Mouse (Mus musculus) neutrophil, adult 83 days (primary cell): Measurements from ENCODE around the gene Wnt9a. TPM values are rescaled to one million over a fixed set of nuclear protein-coding genes. Genes with fewer than 3 reads are reported as not detected.

Experiments
- total RNA-seq, 2 experiments: library from RNA; stranded (reverse); gene quantifications; one replicate each; pipeline ENCODE4 v1.2.4; 2023

The Wnt9a gene
- not detected for total RNA-seq

GRCm38 (mm10) chr11:59306461-59307421 lies at the start of gene Wnt9a:
TSS of gene Wnt9a (plus strand) at chr11:59306928.

GRCm38 (mm10) chr11:59290702-59291303 lies 15.9 kb upstream of the Wnt9a start, which contains the start of gene Wnt3a:
TSS of gene Wnt3a (minus strand) at chr11:59290752.

GRCm38 (mm10) chr11:59375475-59375874 lies 68.7 kb downstream of the Wnt9a start, which contains the start of gene Prss38:
TSS of gene Prss38 (minus strand) at chr11:59375657.

Other genes with a start within 250 kb of the Wnt9a start
- under 1 TPM; 0.04 to 0.35 TPM for gene Obscn, start 170.5 kb upstream of the Wnt9a start, total RNA-seq
- gene Iba57, start 143.2 kb upstream of the Wnt9a start, total RNA-seq = 1 to 10 TPM; 6.0 to 6.7 TPM
- not detected for gene Gjc2, start 123.7 kb upstream of the Wnt9a start, total RNA-seq
- 10 to 100 TPM; 14.9 to 22.7 TPM for gene Guk1, start 114.7 kb upstream of the Wnt9a start, total RNA-seq
- gene Mrpl55, start 104.4 kb upstream of the Wnt9a start, total RNA-seq = 10 to 100 TPM; 10.7 to 14.2 TPM
- gene 2310033P09Rik, start 98.6 kb upstream of the Wnt9a start, total RNA-seq = 10 to 100 TPM; 13.4 to 14.8 TPM
- gene Arf1, start 78.7 kb upstream of the Wnt9a start, total RNA-seq = 100 to 1,000 TPM; 301 to 303 TPM
- not detected for gene Wnt3a, start 16.2 kb upstream of the Wnt9a start, total RNA-seq
- gene Prss38, start 68.7 kb downstream of the Wnt9a start, total RNA-seq = not detected
- gene Jmjd4, start 143.1 kb downstream of the Wnt9a start, total RNA-seq = 1 to 10 TPM; 1.0 to 2.3 TPM
- 1 to 10 TPM; 4.0 to 4.9 TPM for gene Snap47, start 144.3 kb downstream of the Wnt9a start, total RNA-seq
- gene Zfp867, start 165.5 kb downstream of the Wnt9a start, total RNA-seq = under 1 TPM; 0.42 to 0.46 TPM
- gene Zkscan17, start 219.8 kb downstream of the Wnt9a start, total RNA-seq = 1 to 10 TPM; 7.6 to 9.6 TPM
- gene Nlrp3, start 234.6 kb downstream of the Wnt9a start, total RNA-seq = 100 to 1,000 TPM; 313 to 335 TPM